Comparison of ENCODE assay signal across 27 mouse cellular contexts in genomic region chr1:53757316-53757715, GRCm38 (mm10). TPM values are rescaled to one million over a fixed set of nuclear protein-coding genes. Genes with fewer than 3 reads are reported as not detected.
"Had no signal": no experiment of that assay in that cellular context is flagged by ENCODE, and none has a peak within 500 bp of the region (broad histone marks: within the 10 kb centered on the region; RNA-seq: fewer than 3 reads in every experiment).

No protein-coding gene starts in this region.

- H3K4me3 ChIP-seq: gastrocnemius, adult 2 months; heart, embryonic 13.5 days; heart, embryonic 15.5 days; hindbrain, embryonic 13.5 days; hindbrain, embryonic 15.5 days; kidney, embryonic 15.5 days; limb, embryonic 13.5 days; limb, embryonic 15.5 days; liver, embryonic 12.5 days had no signal

- H3K4me1 ChIP-seq: heart, embryonic 13.5 days; heart, embryonic 15.5 days; hindbrain, embryonic 13.5 days; hindbrain, embryonic 15.5 days; kidney, embryonic 15.5 days; limb, embryonic 13.5 days; limb, embryonic 15.5 days; liver, embryonic 12.5 days had no signal

- DNase-seq: gastrocnemius, adult 2 months; gastrocnemius, postnatal 14 days; heart, adult 18-20 months; heart, postnatal 14 days; heart, postnatal 36 days; kidney, adult 11 months; kidney, adult 2 months; kidney, adult 9 months; kidney, postnatal 14 days; kidney, postnatal 36 days; layer of hippocampus, adult 9-11 months; layer of hippocampus, postnatal 36 days; left cerebral cortex, postnatal 4 days had no signal

- H3K27ac ChIP-seq: gastrocnemius, adult 2 months; heart, embryonic 13.5 days; heart, embryonic 15.5 days; hindbrain, embryonic 13.5 days; hindbrain, embryonic 15.5 days; hindbrain, postnatal 0 days; kidney, embryonic 15.5 days; kidney, postnatal 0 days; limb, embryonic 13.5 days; limb, embryonic 15.5 days; liver, embryonic 12.5 days; liver, embryonic 14.5 days had no signal

RNA-seq across cellular contexts. Expression of gene Dnah7a, which starts 50.7 kb away (rescaled TPM):
- total RNA-seq: gastrocnemius, adult 2 months; gastrocnemius, postnatal 14 days; granulocyte monocyte progenitor cell, adult 5-6 weeks; hematopoietic stem cell, adult 5-6 weeks; liver, adult 2 months had no signal
- polyA plus RNA-seq: liver, adult 2 months; liver, embryonic 12.5 days; liver, embryonic 14.5 days had no signal
